Mouse (Mus musculus): ENCODE measurements at regions not wholly inside any gene's neighbourhood (a gene's known extent, or its start where the extent isn't known, plus 50 kb on each side); places are given as distances from the start of the nearest gene placed in this dataset.

DNA sequence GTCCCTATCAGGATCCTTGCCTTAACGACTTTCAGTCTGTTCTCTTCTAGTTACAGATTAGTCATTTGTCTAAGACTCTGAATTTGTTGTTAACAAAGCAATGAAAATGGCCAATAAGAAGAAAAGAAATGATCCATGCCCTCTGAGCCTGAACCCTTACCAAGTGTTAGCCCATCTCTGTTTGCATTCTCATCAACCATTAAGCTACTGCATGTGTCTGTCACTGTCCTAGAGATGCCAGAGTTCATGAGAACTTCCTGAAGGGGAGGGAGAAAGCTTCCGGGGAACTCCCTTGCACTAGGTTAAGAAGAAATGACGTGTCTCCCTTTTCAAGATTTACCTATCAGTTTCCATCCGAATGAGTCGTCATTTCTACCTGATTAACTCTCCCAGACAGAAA lies 106.7 kb upstream of the Zfp462 start:
- no peak overlapping the region; the same call in 1 of the 2 replicates for H3K27ac ChIP-seq (replicated peaks)
- WGBS: 54% methylated on average over 5 of the region's 5 CpGs
- ATAC-seq (ENCODE audit: low read depth): no peak

GRCm38 (mm10) chr4:54838794-54839193 lies 106.1 kb upstream of the Zfp462 start:
- Histone ChIP-seq H3K4me1 (replicated peaks) (peaks cover 14% of the 10 kb centered on the region), H3K27me3 (no peaks in the 10 kb centered on the region), H3K4me3 (no peak overlapping the region), H3K4me2 (no peak overlapping the region), H3K9ac (no peak overlapping the region), H3K27ac (replicated peaks) (peak overlapping the region; percentile 39; the same call in 1 of the 2 replicates), H3K9me3 (no peaks in the 10 kb centered on the region), H3K36me3 (no peaks in the 10 kb centered on the region)
- peak; percentile 89 for ATAC-seq (ENCODE audit: low read depth)
- 17% methylated on average over 3 of the region's 3 CpGs for WGBS

More for the DNA sequence above, 106.7 kb upstream of the Zfp462 start:
- H3K36me3 ChIP-seq: no peaks in the 10 kb centered on the region
- no peak overlapping the region for H3K4me3 ChIP-seq
- H3K9ac ChIP-seq: no peak overlapping the region
- peaks cover 14% of the 10 kb centered on the region for H3K4me1 ChIP-seq (replicated peaks)
- no peaks in the 10 kb centered on the region for H3K9me3 ChIP-seq
- H3K27me3 ChIP-seq: no peaks in the 10 kb centered on the region
- no peak overlapping the region for H3K4me2 ChIP-seq

DNA sequence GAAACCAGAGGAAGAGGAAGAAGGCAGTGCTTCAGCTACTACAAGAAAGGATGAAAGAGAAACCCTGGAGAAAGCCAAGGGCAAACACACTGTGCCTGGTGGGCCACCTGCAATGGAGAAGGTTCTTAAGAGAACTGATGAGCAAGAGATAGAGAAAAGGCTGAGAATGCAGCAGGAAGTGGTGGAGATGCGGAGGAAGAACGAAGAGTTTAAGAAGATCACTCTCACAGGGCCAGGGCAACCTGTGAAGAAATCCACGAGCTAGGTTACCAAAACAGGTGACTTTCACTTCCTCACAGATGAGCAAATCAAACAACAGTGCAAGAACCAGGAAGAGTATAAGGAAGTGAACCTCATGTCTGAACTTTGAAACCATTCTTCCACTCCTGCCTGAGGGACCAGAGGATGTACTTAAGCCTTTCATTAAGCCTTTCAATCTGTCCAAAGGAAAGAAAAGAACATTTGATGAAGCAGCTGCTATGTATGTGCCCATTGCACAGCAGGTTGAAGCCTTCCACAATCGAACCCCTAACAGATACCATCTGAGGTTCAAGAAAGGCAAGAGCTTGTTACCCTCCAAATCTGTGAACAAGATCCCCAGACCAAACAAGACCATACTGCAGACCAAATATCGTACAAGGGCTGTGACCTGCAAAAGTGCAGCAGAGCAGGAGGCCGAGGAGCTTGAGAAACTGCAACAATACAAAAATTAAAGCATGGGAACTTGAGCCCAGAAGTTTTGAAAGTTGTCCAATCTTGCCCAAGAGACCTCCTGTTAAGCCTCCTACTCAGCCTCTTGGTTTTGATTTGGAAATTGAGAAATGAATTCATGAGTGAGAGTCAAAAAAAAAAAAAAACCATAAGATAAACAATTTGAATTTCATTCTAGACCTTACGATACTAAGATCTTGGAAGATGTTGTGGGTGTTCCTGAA lies 91.6 kb upstream of the Zfp462 start:
- H3K4me2 ChIP-seq: no peak overlapping the region
- no peak overlapping the region for H3K4me3 ChIP-seq
- H3K27ac ChIP-seq (replicated peaks): no peak overlapping the region
- no peaks in the 10 kb centered on the region for H3K36me3 ChIP-seq
- ATAC-seq (ENCODE audit: low read depth): no peak
- H3K27me3 ChIP-seq: no peaks in the 10 kb centered on the region
- H3K4me1 ChIP-seq (replicated peaks): no peaks in the 10 kb centered on the region
- no peaks in the 10 kb centered on the region for H3K9me3 ChIP-seq
- 91% methylated on average over 7 of the region's 7 CpGs for WGBS
- H3K9ac ChIP-seq: no peak overlapping the region

- 94% methylated on average over 3 of the region's 3 CpGs for WGBS
- ATAC-seq (ENCODE audit: low read depth): no peak
- no peaks in the 10 kb centered on the region for H3K4me1 ChIP-seq (replicated peaks)
Observed at GRCm38 (mm10) chr4:54858604-54859003, 86.2 kb upstream of the Zfp462 start.

DNA sequence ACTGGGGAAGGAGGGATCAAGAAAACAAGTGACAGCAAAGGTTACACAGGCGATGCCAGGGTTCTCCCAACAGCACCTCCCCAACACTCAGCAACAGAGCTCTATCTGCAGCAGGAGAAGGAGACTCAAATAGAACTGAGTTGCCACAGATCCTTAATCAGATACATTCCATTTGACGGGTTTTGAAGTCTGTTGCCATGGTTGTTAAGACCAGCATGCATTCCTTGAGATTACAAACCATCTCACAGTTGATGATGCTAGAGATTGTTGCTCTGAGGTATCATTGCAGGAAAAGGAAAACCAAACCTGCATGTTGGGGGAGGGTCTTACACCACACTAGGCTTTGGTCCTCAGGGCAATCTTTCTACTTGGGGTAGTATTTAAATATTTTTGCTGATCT lies 78.8 kb upstream of the Zfp462 start:
- H3K4me3 ChIP-seq: no peak overlapping the region
- H3K36me3 ChIP-seq: no peaks in the 10 kb centered on the region
- no peaks in the 10 kb centered on the region for H3K4me1 ChIP-seq (replicated peaks)
- no peak overlapping the region for H3K9ac ChIP-seq
- no peak for ATAC-seq (ENCODE audit: low read depth)
- H3K9me3 ChIP-seq: no peaks in the 10 kb centered on the region
- no peaks in the 10 kb centered on the region for H3K27me3 ChIP-seq
- WGBS: 64% methylated on average over 2 of the region's 2 CpGs
- no peak overlapping the region for H3K4me2 ChIP-seq
- H3K27ac ChIP-seq (replicated peaks): no peak overlapping the region

More at GRCm38 (mm10) chr4:54858604-54859003, 86.2 kb upstream of the Zfp462 start:
- no peaks in the 10 kb centered on the region for H3K27me3 ChIP-seq
- no peak overlapping the region for H3K9ac ChIP-seq
- no peak overlapping the region for H3K27ac ChIP-seq (replicated peaks)
- H3K9me3 ChIP-seq: no peaks in the 10 kb centered on the region
- no peak overlapping the region for H3K4me2 ChIP-seq
- H3K4me3 ChIP-seq: no peak overlapping the region
- H3K36me3 ChIP-seq: no peaks in the 10 kb centered on the region

DNA sequence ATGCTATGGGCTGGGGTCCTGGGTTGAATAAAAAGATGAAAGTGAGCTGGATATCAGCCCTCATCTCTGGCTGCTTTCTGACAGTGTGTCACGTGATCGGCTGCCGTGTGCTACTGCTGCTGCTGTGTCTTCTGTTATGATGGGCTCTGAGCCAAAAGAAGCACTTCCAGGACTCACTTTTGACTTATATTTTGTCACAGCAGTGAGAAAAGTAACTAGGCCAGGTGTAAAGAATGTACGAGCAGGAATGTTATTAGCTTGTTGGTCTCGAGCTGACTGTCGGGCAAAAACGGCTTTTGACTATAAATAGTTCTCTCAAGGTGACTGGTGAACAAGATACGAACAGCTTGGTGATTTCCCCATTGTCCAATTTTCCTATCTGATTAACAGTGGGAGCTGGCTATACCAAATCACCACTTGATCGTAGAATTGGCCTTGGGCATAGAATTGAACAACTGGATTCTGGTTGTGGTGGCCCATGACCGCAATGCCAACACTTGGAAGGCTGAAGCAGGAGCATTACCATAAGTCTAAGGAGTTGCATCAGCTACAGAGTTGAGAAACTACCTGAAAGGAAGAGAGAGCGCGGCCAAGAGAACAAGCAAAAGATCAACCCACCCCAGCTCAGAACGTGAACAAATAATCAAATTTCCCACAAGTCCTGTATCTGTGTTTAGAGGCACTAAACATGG lies 70.6 kb upstream of the Zfp462 start:
- no peak overlapping the region for H3K27ac ChIP-seq (replicated peaks)
- H3K4me1 ChIP-seq (replicated peaks): no peaks in the 10 kb centered on the region
- H3K9ac ChIP-seq: no peak overlapping the region
- no peaks in the 10 kb centered on the region for H3K36me3 ChIP-seq
- 90% methylated on average over 13 of the region's 13 CpGs for WGBS
- no peak overlapping the region for H3K4me3 ChIP-seq
- no peaks in the 10 kb centered on the region for H3K9me3 ChIP-seq
- no peak overlapping the region for H3K4me2 ChIP-seq
- no peaks in the 10 kb centered on the region for H3K27me3 ChIP-seq
- ATAC-seq (ENCODE audit: low read depth): no peak

GRCm38 (mm10) chr4:54875506-54875905 lies 69.3 kb upstream of the Zfp462 start:
- 94% methylated on average over 8 of the region's 8 CpGs for WGBS
- ATAC-seq (ENCODE audit: low read depth): no peak
- no peak overlapping the region for H3K4me3 ChIP-seq
- H3K36me3 ChIP-seq: no peaks in the 10 kb centered on the region
- no peaks in the 10 kb centered on the region for H3K4me1 ChIP-seq (replicated peaks)
- H3K9ac ChIP-seq: no peak overlapping the region
- H3K27me3 ChIP-seq: no peaks in the 10 kb centered on the region
- H3K9me3 ChIP-seq: no peaks in the 10 kb centered on the region
- H3K4me2 ChIP-seq: no peak overlapping the region
- no peak overlapping the region for H3K27ac ChIP-seq (replicated peaks)

GRCm38 (mm10) chr4:54877361-54877760 lies 67.5 kb upstream of the Zfp462 start:
- no peak for ATAC-seq (ENCODE audit: low read depth)
- Histone ChIP-seq H3K4me2 (no peak overlapping the region), H3K4me3 (no peak overlapping the region), H3K36me3 (no peaks in the 10 kb centered on the region), H3K27me3 (no peaks in the 10 kb centered on the region), H3K4me1 (replicated peaks) (no peaks in the 10 kb centered on the region), H3K9me3 (no peaks in the 10 kb centered on the region), H3K27ac (replicated peaks) (no peak overlapping the region), H3K9ac (no peak overlapping the region)
- 91% methylated on average over 2 of the region's 2 CpGs for WGBS

DNA sequence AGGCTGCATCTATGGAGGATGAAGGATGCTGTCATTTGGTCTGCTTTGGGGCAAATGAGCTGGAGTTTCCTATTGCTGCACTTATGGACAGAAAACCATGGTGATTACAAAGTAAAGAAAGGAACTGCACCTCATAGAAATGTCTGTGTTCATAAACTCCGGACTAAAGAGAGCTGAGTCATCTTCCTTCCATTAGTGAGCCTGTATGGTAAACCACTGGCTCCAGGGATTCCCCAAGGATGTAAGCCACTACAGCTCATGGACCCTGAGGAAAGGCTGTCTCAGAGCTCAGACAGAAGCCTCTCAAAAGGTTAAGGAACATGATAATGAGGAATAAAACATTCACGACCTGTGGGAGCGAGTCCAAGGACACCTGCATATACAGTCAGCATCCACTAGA lies 66.3 kb upstream of the Zfp462 start:
- no peak overlapping the region for H3K4me3 ChIP-seq
- ATAC-seq (ENCODE audit: low read depth): no peak
- H3K4me1 ChIP-seq (replicated peaks): no peaks in the 10 kb centered on the region
- H3K27ac ChIP-seq (replicated peaks): no peak overlapping the region
- H3K27me3 ChIP-seq: no peaks in the 10 kb centered on the region
- WGBS: 72% methylated on average over 3 of the region's 3 CpGs
- H3K4me2 ChIP-seq: no peak overlapping the region
- H3K36me3 ChIP-seq: no peaks in the 10 kb centered on the region
- H3K9ac ChIP-seq: no peak overlapping the region
- no peaks in the 10 kb centered on the region for H3K9me3 ChIP-seq

DNA sequence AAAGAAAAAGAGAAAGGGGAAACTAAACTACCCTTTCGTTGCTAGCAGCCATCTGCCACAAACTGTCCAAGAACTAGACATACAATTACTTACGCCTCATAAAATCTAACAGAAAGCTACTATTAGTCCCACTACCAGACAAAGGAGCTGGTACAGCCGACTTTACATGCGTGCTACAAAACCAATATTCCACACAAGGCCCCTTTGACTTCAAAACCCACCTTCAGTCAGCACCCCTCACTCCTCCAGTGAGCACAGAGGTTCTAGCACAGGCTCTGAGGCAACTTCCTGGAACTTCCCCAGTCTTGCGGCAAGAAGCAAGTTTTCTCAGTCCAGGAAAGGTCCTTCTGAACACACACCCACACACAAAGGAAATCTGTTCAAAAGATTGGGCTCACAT lies 51.6 kb upstream of the Zfp462 start:
- H3K9me3 ChIP-seq: no peaks in the 10 kb centered on the region; the same call in 1 of the 2 replicates
- ATAC-seq (ENCODE audit: low read depth): no peak
- no peak overlapping the region for H3K27ac ChIP-seq (replicated peaks)
- no peak overlapping the region for H3K4me2 ChIP-seq
- H3K4me1 ChIP-seq (replicated peaks): peaks cover 15% of the 10 kb centered on the region
- no peaks in the 10 kb centered on the region for H3K27me3 ChIP-seq
- no peak overlapping the region for H3K9ac ChIP-seq
- no peak overlapping the region for H3K4me3 ChIP-seq
- WGBS: 36% methylated on average over 5 of the region's 5 CpGs
- no peaks in the 10 kb centered on the region for H3K36me3 ChIP-seq
